ENCODE assay signal across 30 mouse cellular contexts in the genomic region with DNA sequence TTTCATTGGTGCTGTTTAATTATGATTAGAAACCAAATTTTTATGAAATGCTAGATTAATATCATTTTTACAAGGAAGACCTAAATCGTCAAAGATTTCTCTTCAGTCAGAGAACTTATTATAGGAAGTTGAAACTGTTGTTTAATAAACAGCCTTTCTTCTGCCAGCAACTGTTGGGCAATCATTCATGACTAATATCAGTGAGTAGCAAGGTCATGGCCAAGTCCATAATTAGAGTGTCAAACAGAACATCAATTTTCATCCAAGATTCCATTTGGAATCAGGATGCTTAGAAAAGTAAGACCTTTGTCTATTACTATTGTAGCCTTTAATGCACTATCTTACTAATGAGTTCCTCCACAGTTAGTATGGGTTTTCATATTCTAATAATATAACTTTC.
DNase-seq lines count a peak whose midpoint lies in the region; TF ChIP-seq lines count a peak whose summit lies in the region.
"Had no signal": no experiment of that assay in that cellular context is flagged by ENCODE, and none has a peak within 500 bp of the region (broad histone marks: within the 10 kb centered on the region; RNA-seq: fewer than 3 reads in every experiment).

No protein-coding gene starts in this region.

- no peak overlapping the region for H3ac ChIP-seq in C2C12 (ENCODE audit: control insufficient read depth, insufficient read length, low read depth)

- TF ChIP-seq CTCF in C2C12 (IDR thresholded peaks at IDR 0.05; ENCODE audit: control insufficient read depth, insufficient read depth, insufficient read length): no peak

- no peaks in the 10 kb centered on the region for H3K27me3 ChIP-seq in C2C12 (ENCODE audit: control insufficient read depth, insufficient read depth, insufficient read length)
- H3K27me3 ChIP-seq: embryonic facial prominence, embryonic 15.5 days; forebrain, embryonic 13.5 days; hindbrain, embryonic 12.5 days; limb, embryonic 15.5 days; lung, embryonic 15.5 days; neural tube, embryonic 15.5 days; Patski had no signal

- DNase-seq in cerebellum, postnatal 10 days: peak; percentile 37 to 50
- DNase-seq in cerebellum, adult 18-20 months: no peak
- peak; percentile 6 for DNase-seq in 3T3-L1 (ENCODE audit: low read depth, low spot score)
- DNase-seq in retina, embryonic 14.5 days (ENCODE audit: low spot score): peak; percentile 48
- no peak for DNase-seq in thymus, postnatal 25 days
- DNase-seq in natural killer cell, adult 2 months (ENCODE audit: low spot score in 2 of 2): no peak
- DNase-seq: cerebellum, adult 2 months; cerebellum, postnatal 25 days; gastrocnemius, postnatal 25 days; heart, adult 18-20 months; heart, postnatal 36 days; kidney, adult 9 months; kidney, postnatal 10 days; layer of hippocampus, adult 9-11 months; lung, postnatal 36 days; right cerebral cortex, adult 18-20 months; spleen, adult 18-20 months; thymus, adult 18-20 months; thymus, postnatal 4 days had no signal

- no peaks in the 10 kb centered on the region for H3K79me3 ChIP-seq in C2C12 (ENCODE audit: low read depth)

- no peaks in the 10 kb centered on the region for H3K79me2 ChIP-seq in C2C12 (ENCODE audit: control insufficient read depth, insufficient read depth)

- no peaks in the 10 kb centered on the region for H3K36me3 ChIP-seq in C2C12 (ENCODE audit: control insufficient read depth, insufficient read depth)
- H3K36me3 ChIP-seq: embryonic facial prominence, embryonic 10.5 days; embryonic facial prominence, embryonic 15.5 days; G1E; hindbrain, embryonic 12.5 days; limb, embryonic 10.5 days; limb, embryonic 15.5 days; lung, embryonic 15.5 days; neural tube, embryonic 15.5 days had no signal

- H3K4me3 ChIP-seq in C2C12 (ENCODE audit: insufficient read depth, poor library complexity, severe bottlenecking): no peak overlapping the region
- H3K4me3 ChIP-seq: embryonic facial prominence, embryonic 10.5 days; embryonic facial prominence, embryonic 15.5 days; forebrain, embryonic 13.5 days; hindbrain, embryonic 12.5 days; limb, embryonic 10.5 days; limb, embryonic 15.5 days; lung, embryonic 15.5 days; neural tube, embryonic 15.5 days had no signal

TF ChIP-seq in C2C12, 6 proteins besides CTCF, POLR2A, EP300 and RAD21:
- no peak for TF ChIP-seq USF1 (IDR thresholded peaks at IDR 0.05; ENCODE audit: low read depth)
- no peak for TF ChIP-seq MYOD1 (IDR thresholded peaks at IDR 0.05; ENCODE audit: control insufficient read depth, insufficient read length, low read depth)
- peak; percentile 62 for TF ChIP-seq CEBPB (IDR thresholded peaks at IDR 0.05; ENCODE audit: low read depth)
- no peak for TF ChIP-seq MAX (IDR thresholded peaks at IDR 0.05)

Comparison
In these comparisons a context has a peak if more than half of its experiments do, and no peak if none do; other contexts are left out.
1. DNase-seq: peak in cerebellum, postnatal 10 days (2 of 2), 3T3-L1 (single experiment) and retina, embryonic 14.5 days (single experiment); none in cerebellum, adult 18-20 months (0 of 2), thymus, postnatal 25 days (single experiment) and natural killer cell, adult 2 months (0 of 2).